Mouse (Mus musculus) lung, postnatal 0 days (tissue): ENCODE measurements at regions not wholly inside any gene's neighbourhood (a gene's known extent, or its start where the extent isn't known, plus 50 kb on each side); places are given as distances from the start of the nearest gene placed in this dataset.
A peak's percentile ranks its signal among the peaks of the same experiment; 100 is the strongest.

Source experiments
- ATAC-seq: fragments of 200-750 bp; cut with Nextera tagmentation; 2 replicates; pipeline ENCODE4 v1.8.0; 2017; ENCODE audit warnings: moderate library complexity
- DNase-seq: peaks from one replicate; pipeline ENCODE4 v3.0.0-alpha.2; 2016; ENCODE audit warnings: low spot score
- H3K27ac ChIP-seq: fragments of 300-500 bp; sonication (generic); 2 replicates; pipeline ENCODE4 v1.5.1; 2014; ENCODE audit warnings: antibody characterized with exemption, mild to moderate bottlenecking, low read length, mixed read lengths
- H3K27me3 ChIP-seq: fragments of 300-500 bp; sonication (generic); replicated peaks from 2 replicates; pipeline ENCODE4 v1.6.1; 2014; ENCODE audit warnings: low read length, mixed read lengths; ENCODE audit not compliant: insufficient read depth
- H3K36me3 ChIP-seq: fragments of 300-500 bp; sonication (generic); 2 replicates; pipeline ENCODE4 v1.6.1; 2014; ENCODE audit warnings: low read length, mixed read lengths; ENCODE audit not compliant: insufficient read depth
- H3K4me1 ChIP-seq: fragments of 300-500 bp; sonication (generic); 2 replicates; pipeline ENCODE4 v1.6.1; 2014; ENCODE audit warnings: antibody characterized with exemption, low read depth, low read length, mixed read lengths; ENCODE audit not compliant: insufficient read depth
- H3K4me2 ChIP-seq: fragments of 300-500 bp; sonication (generic); replicated peaks from 2 replicates; pipeline ENCODE4 v1.6.1; 2014; ENCODE audit warnings: low read depth, mild to moderate bottlenecking, low read length, moderate library complexity, mixed read lengths
- H3K4me3 ChIP-seq: fragments of 300-500 bp; sonication (generic); 2 replicates; pipeline ENCODE4 v1.5.1; 2014; ENCODE audit warnings: low read depth, low read length
- H3K9ac ChIP-seq: fragments of 300-500 bp; sonication (generic); replicated peaks from 2 replicates; pipeline ENCODE4 v1.6.1; 2014; ENCODE audit warnings: low read depth, mild to moderate bottlenecking
- H3K9me3 ChIP-seq: fragments of 300-500 bp; sonication (generic); 2 replicates; pipeline ENCODE4 v1.6.1; 2016; ENCODE audit warnings: low read length, mixed read lengths
- CTCF ChIP-seq: IDR thresholded peaks from 2 replicates; pipeline ENCODE4 v1.5.1; 2016; ENCODE audit warnings: antibody characterized with exemption, mild to moderate bottlenecking
- EP300 ChIP-seq: IDR thresholded peaks from 2 replicates; pipeline ENCODE4 v1.6.1; 2016; ENCODE audit warnings: antibody characterized with exemption, mild to moderate bottlenecking, control low read depth
- WGBS: fragments of 180-500 bp; shearing (Covaris S2); extraction: QIAGEN DNeasy Blood & Tissue Kit; methylation state at CpG from one replicate; pipeline ENCODE4 v1.1.7; 2014; 5-methylcytosine and 5-hydroxymethylcytosine counted together

DNA sequence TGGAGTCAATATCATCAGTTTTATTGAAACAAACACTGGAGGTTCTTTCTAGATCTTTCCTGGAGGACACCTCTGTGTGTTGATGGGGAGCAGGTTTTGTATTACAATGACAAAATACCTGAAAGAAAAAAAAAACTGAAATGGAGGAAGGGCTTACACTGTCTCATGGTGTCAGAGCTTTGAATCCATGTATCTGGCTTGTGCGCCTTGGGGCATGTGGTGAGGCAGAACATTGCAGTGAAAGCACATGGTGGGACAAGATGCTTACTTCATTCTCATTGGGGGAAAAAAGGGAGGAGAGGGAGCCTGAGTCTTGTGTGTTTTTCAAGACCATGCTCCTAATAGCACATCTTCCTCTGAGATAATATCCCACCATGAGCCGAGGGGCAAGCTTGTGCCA, 368.3 kb downstream of the Inhba start:
- Histone ChIP-seq H3K4me3 (no peak overlapping the region), H3K4me1 (no peaks in the 10 kb centered on the region), H3K27ac (no peak overlapping the region), H3K9ac (no peak overlapping the region), H3K36me3 (no peaks in the 10 kb centered on the region), H3K9me3 (no peaks in the 10 kb centered on the region), H3K27me3 (no peaks in the 10 kb centered on the region), H3K4me2 (no peak overlapping the region)
- TF ChIP-seq CTCF (no peak), EP300 (no peak)
- DNase-seq (no peak), ATAC-seq (no peak)
- 93% methylated on average over 2 of the region's 2 CpGs for WGBS

DNA sequence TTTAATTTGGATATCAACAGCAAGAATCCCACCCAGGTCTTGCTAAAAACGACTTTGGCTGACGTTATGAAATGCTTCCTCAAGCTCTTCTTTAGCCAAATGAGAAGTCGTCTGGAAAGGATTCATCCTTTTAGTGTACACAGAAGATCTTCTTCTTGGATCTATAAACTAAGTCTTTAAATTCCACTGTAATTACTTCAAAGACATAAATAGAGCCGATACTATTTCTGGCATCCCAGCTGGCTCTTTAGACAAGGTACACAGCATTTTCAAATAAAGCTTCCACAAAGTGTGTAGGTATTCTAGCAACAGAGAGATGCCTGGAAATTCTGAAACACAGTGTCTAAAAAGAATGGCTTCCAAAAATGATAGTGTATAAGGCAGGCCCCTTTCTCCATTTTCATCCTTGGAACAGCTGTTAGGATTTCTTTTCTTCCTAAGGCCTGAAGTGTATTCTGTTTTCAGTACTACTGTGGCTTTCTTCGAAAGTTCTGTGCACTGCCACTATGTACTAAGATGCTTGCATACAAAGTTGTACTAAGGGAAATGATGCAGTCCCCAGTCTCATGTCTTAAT, 371.4 kb downstream of the Inhba start:
- ATAC-seq (no peak), DNase-seq (no peak)
- H3K4me2 ChIP-seq = no peak overlapping the region
- no peaks in the 10 kb centered on the region for H3K9me3 ChIP-seq
- no peak overlapping the region for H3K9ac ChIP-seq
- no peak overlapping the region for H3K4me3 ChIP-seq
- no peaks in the 10 kb centered on the region for H3K27me3 ChIP-seq
- TF ChIP-seq EP300 (no peak), CTCF (no peak)
- no peak overlapping the region for H3K27ac ChIP-seq
- H3K4me1 ChIP-seq = no peaks in the 10 kb centered on the region
- WGBS = 50% methylated on average over 5 of the region's 5 CpGs
- no peaks in the 10 kb centered on the region for H3K36me3 ChIP-seq

DNA sequence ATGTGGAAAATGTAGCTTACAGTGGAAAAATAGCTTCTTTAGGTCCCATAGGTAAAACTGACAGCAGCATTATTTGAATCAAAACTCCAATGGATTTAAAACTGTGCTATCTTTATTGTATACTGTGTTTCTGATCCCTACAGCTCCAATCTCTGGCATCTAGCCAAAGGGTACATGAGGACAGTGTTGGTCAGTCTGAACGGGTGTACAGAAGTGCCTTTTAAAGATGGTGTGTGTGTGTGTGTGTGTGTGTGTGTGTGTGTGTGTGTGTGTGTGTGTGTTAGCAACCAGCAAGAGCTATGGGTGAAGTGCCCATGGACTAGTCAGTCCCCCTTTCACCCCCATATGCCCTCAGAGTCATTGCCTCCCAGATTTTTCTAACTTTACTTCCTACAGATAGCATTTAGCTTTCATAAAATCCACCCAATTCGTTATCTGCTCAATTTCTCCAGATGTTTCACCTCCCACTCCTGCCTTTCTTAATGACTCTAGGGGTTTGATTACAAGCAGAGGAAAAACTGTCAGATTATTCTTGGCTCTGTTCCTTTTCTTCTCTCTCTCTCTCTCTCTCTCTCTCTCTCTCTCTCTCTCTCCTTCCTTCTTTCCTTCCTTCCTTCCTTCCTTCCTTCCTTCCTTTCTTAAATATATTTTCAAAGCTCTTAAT, 404.8 kb downstream of the Inhba start:
- H3K9me3 ChIP-seq = no peaks in the 10 kb centered on the region
- H3K4me3 ChIP-seq = no peak overlapping the region
- H3K9ac ChIP-seq = no peak overlapping the region
- H3K4me2 ChIP-seq = no peak overlapping the region
- 14% methylated on average over 2 of the region's 2 CpGs for WGBS
- TF ChIP-seq EP300 = no peak
- TF ChIP-seq CTCF = no peak
- no peaks in the 10 kb centered on the region for H3K36me3 ChIP-seq
- DNase-seq (peak; percentile 14), ATAC-seq (no peak)
- H3K4me1 ChIP-seq = no peaks in the 10 kb centered on the region
- no peaks in the 10 kb centered on the region for H3K27me3 ChIP-seq
- no peak overlapping the region for H3K27ac ChIP-seq

DNA sequence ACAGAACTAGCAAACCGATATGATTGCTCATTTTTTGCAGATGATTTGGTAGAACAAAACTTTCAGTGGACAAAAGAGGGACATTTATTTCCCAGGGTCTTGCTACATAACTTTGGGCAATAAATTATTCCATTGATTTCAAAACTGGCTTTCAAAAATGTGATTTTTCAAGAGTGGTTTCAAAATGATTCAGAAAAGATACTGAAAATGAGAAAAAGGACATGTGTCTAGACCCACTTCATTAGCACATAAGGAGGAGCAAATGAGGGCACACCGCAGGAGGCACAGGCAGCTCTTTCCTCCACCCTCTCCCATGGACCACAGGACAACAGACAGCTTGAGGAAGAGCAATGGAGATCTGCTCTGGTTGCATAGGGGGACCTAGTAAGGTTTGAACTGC, 412.5 kb downstream of the Inhba start:
- no peak for DNase-seq
- no peaks in the 10 kb centered on the region for H3K27me3 ChIP-seq
- H3K4me1 ChIP-seq = no peaks in the 10 kb centered on the region
- no peak overlapping the region for H3K4me3 ChIP-seq
- no peaks in the 10 kb centered on the region for H3K36me3 ChIP-seq
- TF ChIP-seq EP300 (no peak), CTCF (no peak)
- WGBS = 60% methylated on average over 2 of the region's 2 CpGs
- no peak overlapping the region for H3K9ac ChIP-seq
- no peaks in the 10 kb centered on the region for H3K9me3 ChIP-seq
- ATAC-seq = no peak
- H3K27ac ChIP-seq = no peak overlapping the region
- H3K4me2 ChIP-seq = no peak overlapping the region

DNA sequence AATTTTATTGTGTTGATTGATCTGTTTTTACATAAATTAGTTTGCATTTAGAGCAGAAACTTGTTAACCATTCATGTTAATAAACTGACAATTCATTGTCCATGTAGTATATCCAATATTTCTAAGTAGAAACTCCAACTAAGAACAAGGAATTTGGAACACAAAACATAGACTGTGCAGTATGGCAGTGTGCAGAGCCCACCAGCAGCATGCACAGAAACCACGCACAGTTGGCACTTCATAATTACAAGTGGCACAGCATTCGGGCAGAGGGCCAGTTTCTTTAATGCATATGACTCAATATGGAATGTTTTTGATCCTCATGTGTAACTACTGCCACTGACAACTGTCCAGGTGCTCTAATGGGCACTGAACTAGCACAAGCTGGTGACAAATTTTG, 423.8 kb downstream of the Inhba start:
- DNase-seq (no peak), ATAC-seq (no peak)
- WGBS = 55% methylated on average over 2 of the region's 2 CpGs
- TF ChIP-seq EP300 (no peak), CTCF (no peak)
- Histone ChIP-seq H3K9ac (no peak overlapping the region), H3K4me1 (no peaks in the 10 kb centered on the region), H3K27me3 (no peaks in the 10 kb centered on the region), H3K4me3 (no peak overlapping the region), H3K4me2 (no peak overlapping the region), H3K36me3 (no peaks in the 10 kb centered on the region), H3K9me3 (no peaks in the 10 kb centered on the region), H3K27ac (no peak overlapping the region)

DNA sequence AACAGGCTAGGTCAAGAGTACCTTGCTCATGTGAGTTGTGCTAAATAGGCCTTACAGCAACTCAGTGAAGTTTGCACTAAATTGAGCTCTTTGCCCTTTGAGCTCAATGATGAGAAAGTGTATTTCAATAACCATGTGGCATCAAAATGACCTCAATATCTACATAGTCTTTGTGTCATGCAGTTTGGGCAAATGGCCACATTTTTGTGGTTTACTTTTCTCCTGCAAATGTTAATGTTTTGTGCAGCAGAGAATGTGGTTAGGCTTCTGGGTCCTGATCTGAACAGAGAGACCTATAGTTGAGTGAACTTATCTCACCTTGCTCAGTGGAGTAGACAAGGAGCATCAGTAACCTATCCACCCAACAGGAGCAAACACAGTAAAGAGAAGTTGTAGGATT, 441.6 kb downstream of the Inhba start:
- H3K36me3 ChIP-seq = no peaks in the 10 kb centered on the region
- DNase-seq = no peak

More for the DNA sequence above, 441.6 kb downstream of the Inhba start:
- no peak for ATAC-seq
- Histone ChIP-seq H3K4me2 (no peak overlapping the region), H3K9ac (no peak overlapping the region), H3K27ac (no peak overlapping the region), H3K9me3 (no peaks in the 10 kb centered on the region), H3K4me3 (no peak overlapping the region), H3K27me3 (no peaks in the 10 kb centered on the region), H3K4me1 (no peaks in the 10 kb centered on the region)
- TF ChIP-seq CTCF (no peak), EP300 (no peak)
